Mouse (Mus musculus) CH12.LX (cell line): ENCODE measurements at regions not wholly inside any gene's neighbourhood (a gene's known extent, or its start where the extent isn't known, plus 50 kb on each side); places are given as distances from the start of the nearest gene placed in this dataset.

Experiments
- CHD1 ChIP-seq: IDR thresholded peaks from 2 replicates; pipeline ENCODE4 v1.6.1; 2012; ENCODE audit warnings: low read depth, low read length, improper control_type of control experiment, inconsistent platforms
- CHD2 ChIP-seq: IDR thresholded peaks from 2 replicates; pipeline ENCODE4 v1.6.1; 2011; ENCODE audit warnings: low read length, improper control_type of control experiment
- CTCF ChIP-seq, 2 experiments: IDR thresholded peaks in 1 of 2; conservative IDR thresholded peaks in 1 of 2; 2 replicates each; pipeline ENCODE4 v1.5.1; 2011 to 2012; ENCODE audit warnings: low read depth in 2 of 2, low read length in 2 of 2, improper control_type of control experiment in 1 of 2, inconsistent platforms in 1 of 2, mild to moderate bottlenecking in 1 of 2, moderate library complexity in 1 of 2
- EP300 ChIP-seq: IDR thresholded peaks from 2 replicates; pipeline ENCODE4 v1.6.1; 2011; ENCODE audit warnings: low read length, improper control_type of control experiment
- PAX5 ChIP-seq: IDR thresholded peaks from 2 replicates; pipeline ENCODE4 v1.6.1; 2012; ENCODE audit warnings: low read length, inconsistent platforms, mixed read lengths
- POLR2A ChIP-seq: IDR thresholded peaks from 2 replicates; pipeline ENCODE4 v1.6.1; 2011; ENCODE audit warnings: low read depth, mild to moderate bottlenecking, improper control_type of control experiment, low read length
- POLR2AphosphoS2 ChIP-seq: IDR thresholded peaks from 2 replicates; pipeline ENCODE4 v1.6.1; 2011; ENCODE audit warnings: low read depth, low read length, improper control_type of control experiment
- TCF12 ChIP-seq: IDR thresholded peaks from 2 replicates; pipeline ENCODE4 v1.6.1; 2014; ENCODE audit warnings: low read depth, mild to moderate bottlenecking, inconsistent platforms, low read length, improper control_type of control experiment

GRCm38 (mm10) chr12:47164031-47164717 lies 345.4 kb upstream of the Nova1 start:
- TF ChIP-seq POLR2A, result no peak
- TF ChIP-seq POLR2AphosphoS2, result no peak
- no peak for TF ChIP-seq TCF12
- TF ChIP-seq EP300, result no peak
- no peak for TF ChIP-seq CHD1
- TF ChIP-seq PAX5, result no peak
- TF ChIP-seq CHD2, result no peak
- no peak for TF ChIP-seq CTCF (conservative IDR thresholded peaks at IDR 0.05 in 1 of 2, IDR thresholded peaks at IDR 0.05 in 1 of 2; ENCODE audit: low read depth in 2 of 2, low read length in 2 of 2)
